Mouse (Mus musculus) brain, adult 2 months (tissue): ENCODE data around the gene Rft1.

Source experiments
- DNase-seq: peaks from one replicate; pipeline ENCODE4 v3.0.0; 2011; ENCODE audit warnings: low read depth, low spot score

Gene Rft1

GRCm38 (mm10) chr14:30630811-30631576 lies 23.2 kb upstream of the Rft1 start:
- DNase-seq: peak; percentile 62

GRCm38 (mm10) chr14:30631834-30632233 lies 22.3 kb upstream of the Rft1 start:
- DNase-seq: no peak

GRCm38 (mm10) chr14:30633708-30634107 lies 20.5 kb upstream of the Rft1 start:
- DNase-seq: no peak

GRCm38 (mm10) chr14:30634418-30634817 lies 19.7 kb upstream of the Rft1 start:
- no peak for DNase-seq

- no peak for DNase-seq
Observed at GRCm38 (mm10) chr14:30635219-30635910, 18.8 kb upstream of the Rft1 start.

- DNase-seq: no peak
Observed at GRCm38 (mm10) chr14:30636499-30636898, 17.7 kb upstream of the Rft1 start.

- no peak for DNase-seq
Observed at GRCm38 (mm10) chr14:30637087-30637486, 17.1 kb upstream of the Rft1 start.

- no peak for DNase-seq
Observed at GRCm38 (mm10) chr14:30638009-30638408, 16.2 kb upstream of the Rft1 start.

- DNase-seq: peak; percentile 54
Observed at GRCm38 (mm10) chr14:30638686-30639085, 15.5 kb upstream of the Rft1 start.

- DNase-seq: no peak
Observed at GRCm38 (mm10) chr14:30641748-30642147, 12.4 kb upstream of the Rft1 start.

GRCm38 (mm10) chr14:30644026-30644425 lies 10.1 kb upstream of the Rft1 start:
- DNase-seq: no peak

- DNase-seq: no peak
Observed at GRCm38 (mm10) chr14:30645066-30645465, 9.1 kb upstream of the Rft1 start.

- DNase-seq: no peak
Observed at GRCm38 (mm10) chr14:30646486-30646885, 7.7 kb upstream of the Rft1 start.

GRCm38 (mm10) chr14:30648478-30648877 lies 5.7 kb upstream of the Rft1 start:
- DNase-seq: no peak

GRCm38 (mm10) chr14:30649745-30650144 lies 4.4 kb upstream of the Rft1 start:
- no peak for DNase-seq

GRCm38 (mm10) chr14:30650969-30651368 lies 3.2 kb upstream of the Rft1 start:
- peak; percentile 54 for DNase-seq

- DNase-seq: no peak
Observed at GRCm38 (mm10) chr14:30654691-30655228, 600 bp downstream of the Rft1 start.

GRCm38 (mm10) chr14:30655531-30655930 lies 1.4 kb downstream of the Rft1 start:
- no peak for DNase-seq

- DNase-seq: no peak
Observed at GRCm38 (mm10) chr14:30666061-30666460, 11.9 kb downstream of the Rft1 start.

GRCm38 (mm10) chr14:30666604-30667003 lies 12.4 kb downstream of the Rft1 start:
- peak; percentile 41 for DNase-seq

- DNase-seq: no peak
Observed at GRCm38 (mm10) chr14:30670161-30670560, 16.0 kb downstream of the Rft1 start.

GRCm38 (mm10) chr14:30671095-30671985 lies 17.2 kb downstream of the Rft1 start:
- DNase-seq: peak; percentile 84
